Mouse (Mus musculus) limb, embryonic 13.5 days (tissue): ENCODE data around the gene Mob1b. TPM values are rescaled to one million over a fixed set of nuclear protein-coding genes. Genes with fewer than 3 reads are reported as not detected.

ENCODE experiments used
- ATAC-seq: fragments of 200-750 bp; cut with Nextera tagmentation; 2 replicates; pipeline ENCODE4 v1.8.0; 2017; ENCODE audit warnings: low read depth, moderate number of reproducible peaks, moderate TSS enrichment; ENCODE audit not compliant: low FRiP score
- H3K27ac ChIP-seq: fragments of 300-500 bp; sonication (generic); 2 replicates; pipeline ENCODE4 v1.5.1; 2015; ENCODE audit warnings: inconsistent platforms, mild to moderate bottlenecking, moderate library complexity
- H3K27me3 ChIP-seq: fragments of 300-500 bp; sonication (generic); 2 replicates; pipeline ENCODE4 v1.6.1; 2015; ENCODE audit warnings: mild to moderate bottlenecking, inconsistent platforms
- H3K36me3 ChIP-seq: fragments of 300-500 bp; sonication (generic); 2 replicates; pipeline ENCODE4 v1.6.1; 2015; ENCODE audit warnings: inconsistent platforms, mild to moderate bottlenecking, moderate library complexity
- H3K4me1 ChIP-seq: fragments of 300-500 bp; sonication (generic); 2 replicates; pipeline ENCODE4 v1.6.1; 2015; ENCODE audit warnings: inconsistent platforms
- H3K4me2 ChIP-seq: fragments of 300-500 bp; sonication (generic); replicated peaks from 2 replicates; pipeline ENCODE4 v1.6.1; 2015; ENCODE audit warnings: inconsistent platforms, mild to moderate bottlenecking, moderate library complexity
- H3K4me3 ChIP-seq: fragments of 300-500 bp; sonication (generic); 2 replicates; pipeline ENCODE4 v1.5.1; 2015; ENCODE audit warnings: moderate library complexity, mild to moderate bottlenecking, inconsistent platforms
- H3K9ac ChIP-seq: fragments of 300-500 bp; sonication (generic); 2 replicates; pipeline ENCODE4 v1.6.1; 2015; ENCODE audit warnings: mild to moderate bottlenecking, inconsistent platforms
- H3K9me3 ChIP-seq: fragments of 300-500 bp; sonication (generic); 2 replicates; pipeline ENCODE4 v1.6.1; 2016; ENCODE audit warnings: inconsistent platforms
- WGBS: fragments of 180-500 bp; shearing (Covaris S2); methylation state at CpG from one replicate; pipeline ENCODE4 v1.1.7; 2015; 5-methylcytosine and 5-hydroxymethylcytosine counted together
- polyA plus RNA-seq: library from polyadenylated mRNA; unstranded; fragments of >200 nt; fragmentation: Nextera tagmentation; extraction: Ambion mirVana; gene quantifications from 2 replicates; pipeline ENCODE4 v1.2.1, GENCODE M21; 2015

The Mob1b gene
- polyA plus RNA-seq, 1 experiment from 2014 or later: 11.4 TPM

- no peak overlapping the region for H3K4me3 ChIP-seq
- ATAC-seq: no peak
- no peak overlapping the region for H3K27ac ChIP-seq
- no peaks in the 10 kb centered on the region for H3K27me3 ChIP-seq
- no peak overlapping the region for H3K9ac ChIP-seq
- peaks cover 19% of the 10 kb centered on the region for H3K4me1 ChIP-seq
- 0 out of 2 replicates have a peak, but pooled peaks cover 3% of the 10 kb centered on the region for H3K36me3 ChIP-seq
- WGBS: 88% methylated on average over 5 of the region's 5 CpGs
- H3K4me2 ChIP-seq: no peak overlapping the region
- no peaks in the 10 kb centered on the region for H3K9me3 ChIP-seq
Observed at GRCm38 (mm10) chr5:88762611-88763010, 42.0 kb downstream of the Mob1b start.

GRCm38 (mm10) chr5:88764430-88764986, 43.9 kb downstream of the Mob1b start:
- H3K4me1 ChIP-seq: peaks cover 19% of the 10 kb centered on the region
- peak overlapping the region; percentile 43 for H3K9ac ChIP-seq
- no peaks in the 10 kb centered on the region for H3K27me3 ChIP-seq
- peak overlapping the region; percentile 77 for H3K4me3 ChIP-seq
- peak overlapping the region; percentile 65 for H3K4me2 ChIP-seq
- no peaks in the 10 kb centered on the region for H3K9me3 ChIP-seq
- H3K36me3 ChIP-seq: peaks cover 10% of the 10 kb centered on the region
- WGBS: under 1% methylated on average over 23 of the region's 23 CpGs
- peak; percentile 43 for ATAC-seq
- H3K27ac ChIP-seq: 0 out of 2 replicates have a peak overlapping the region, but pooled peaks have one; percentile 88

- WGBS: under 1% methylated on average over 50 of the region's 51 CpGs
- H3K4me3 ChIP-seq: peak within 1 kb of the TSS; percentile 77
- peaks cover 13% of the 10 kb centered on the region for H3K36me3 ChIP-seq
- peak; percentile 99 for ATAC-seq
- H3K9me3 ChIP-seq: no peaks in the 10 kb centered on the region
- H3K27ac ChIP-seq: peak within 1 kb of the TSS; percentile 88
- H3K4me1 ChIP-seq: peaks cover 19% of the 10 kb centered on the region
- H3K4me2 ChIP-seq: peak within 1 kb of the TSS; percentile 65
- H3K27me3 ChIP-seq: no peaks in the 10 kb centered on the region
- H3K9ac ChIP-seq: peak within 1 kb of the TSS; percentile 75
Observed at GRCm38 (mm10) chr5:88764987-88765481, 44.4 kb downstream of the Mob1b start, which contains the start of gene Dck. TSS of gene Dck (plus strand) at chr5:88764996.

- no peak for ATAC-seq
- 16% methylated on average over 6 of the region's 6 CpGs for WGBS
Observed at GRCm38 (mm10) chr5:88765587-88765986, 44.9 kb downstream of the Mob1b start.

GRCm38 (mm10) chr5:88766121-88766520, 45.5 kb downstream of the Mob1b start:
- Histone ChIP-seq H3K27me3 (no peaks in the 10 kb centered on the region), H3K27ac (no peak overlapping the region), H3K9ac (peak overlapping the region; percentile 75; the same call in 1 of the 2 replicates), H3K4me1 (peaks cover 19% of the 10 kb centered on the region), H3K36me3 (peaks cover 21% of the 10 kb centered on the region), H3K4me3 (peak overlapping the region; percentile 77), H3K4me2 (peak overlapping the region; percentile 65), H3K9me3 (no peaks in the 10 kb centered on the region)
- WGBS: 60% methylated on average over 6 of the region's 6 CpGs
- no peak for ATAC-seq

More at GRCm38 (mm10) chr5:88765587-88765986, 44.9 kb downstream of the Mob1b start:
- Histone ChIP-seq H3K4me1 (peaks cover 19% of the 10 kb centered on the region), H3K9me3 (no peaks in the 10 kb centered on the region), H3K27me3 (no peaks in the 10 kb centered on the region), H3K9ac (peak overlapping the region; percentile 75), H3K27ac (peak overlapping the region; percentile 88), H3K36me3 (peaks cover 18% of the 10 kb centered on the region), H3K4me2 (peak overlapping the region; percentile 65), H3K4me3 (peak overlapping the region; percentile 77)

- H3K27ac ChIP-seq: no peak overlapping the region
- H3K4me3 ChIP-seq: no peak overlapping the region
- H3K36me3 ChIP-seq: peaks cover 27% of the 10 kb centered on the region
- no peaks in the 10 kb centered on the region for H3K9me3 ChIP-seq
- ATAC-seq: no peak
- H3K4me1 ChIP-seq: peaks cover 19% of the 10 kb centered on the region
- WGBS: 95% methylated on average over 5 of the region's 5 CpGs
- H3K9ac ChIP-seq: no peak overlapping the region
- H3K27me3 ChIP-seq: no peaks in the 10 kb centered on the region
- H3K4me2 ChIP-seq: peak overlapping the region; percentile 65
Observed at GRCm38 (mm10) chr5:88766863-88767262, 46.2 kb downstream of the Mob1b start.

- WGBS: 86% methylated on average over 6 of the region's 6 CpGs
- H3K4me2 ChIP-seq: no peak overlapping the region
- H3K9me3 ChIP-seq: no peaks in the 10 kb centered on the region
- peaks cover 39% of the 10 kb centered on the region for H3K36me3 ChIP-seq
- no peak for ATAC-seq
- H3K27me3 ChIP-seq: no peaks in the 10 kb centered on the region
- H3K4me3 ChIP-seq: no peak overlapping the region
- no peak overlapping the region for H3K9ac ChIP-seq
- no peak overlapping the region for H3K27ac ChIP-seq
- H3K4me1 ChIP-seq: peaks cover 19% of the 10 kb centered on the region
Observed at GRCm38 (mm10) chr5:88768201-88768600, 47.5 kb downstream of the Mob1b start.

- Histone ChIP-seq H3K9me3 (no peaks in the 10 kb centered on the region), H3K4me3 (no peak overlapping the region), H3K36me3 (peaks cover 63% of the 10 kb centered on the region), H3K4me1 (no peaks in the 10 kb centered on the region), H3K9ac (no peak overlapping the region), H3K4me2 (no peak overlapping the region), H3K27me3 (no peaks in the 10 kb centered on the region), H3K27ac (no peak overlapping the region)
- WGBS: 75% methylated on average over 7 of the region's 7 CpGs
- ATAC-seq: no peak
Observed at GRCm38 (mm10) chr5:88782072-88782765, 61.6 kb downstream of the Mob1b start.

- H3K4me2 ChIP-seq: no peak overlapping the region
- WGBS: 74% methylated on average over 1 of the region's 1 CpGs
- H3K27ac ChIP-seq: no peak overlapping the region
- no peak for ATAC-seq
- no peaks in the 10 kb centered on the region for H3K27me3 ChIP-seq
- H3K36me3 ChIP-seq: peaks cover 48% of the 10 kb centered on the region
- no peak overlapping the region for H3K9ac ChIP-seq
- no peaks in the 10 kb centered on the region for H3K9me3 ChIP-seq
- no peaks in the 10 kb centered on the region for H3K4me1 ChIP-seq
- H3K4me3 ChIP-seq: no peak overlapping the region
Observed at GRCm38 (mm10) chr5:88785059-88785458, 64.4 kb downstream of the Mob1b start.

- Histone ChIP-seq H3K4me1 (no peaks in the 10 kb centered on the region), H3K27ac (no peak overlapping the region), H3K4me2 (no peak overlapping the region), H3K36me3 (0 out of 2 replicates have a peak, but pooled peaks cover 6% of the 10 kb centered on the region), H3K9me3 (no peaks in the 10 kb centered on the region), H3K27me3 (no peaks in the 10 kb centered on the region), H3K9ac (no peak overlapping the region), H3K4me3 (no peak overlapping the region)
- no peak for ATAC-seq
- 45% methylated on average over 9 of the region's 9 CpGs for WGBS
Observed at GRCm38 (mm10) chr5:88790675-88791074, 70.0 kb downstream of the Mob1b start.

GRCm38 (mm10) chr5:88791256-88792245, 70.9 kb downstream of the Mob1b start:
- H3K9me3 ChIP-seq: no peaks in the 10 kb centered on the region
- no peak overlapping the region for H3K9ac ChIP-seq
- WGBS: 39% methylated on average over 10 of the region's 10 CpGs
- no peaks in the 10 kb centered on the region for H3K36me3 ChIP-seq
- H3K4me3 ChIP-seq: no peak overlapping the region
- H3K4me1 ChIP-seq: no peaks in the 10 kb centered on the region
- H3K4me2 ChIP-seq: no peak overlapping the region
- H3K27ac ChIP-seq: no peak overlapping the region
- no peaks in the 10 kb centered on the region for H3K27me3 ChIP-seq
- ATAC-seq: no peak
